Mouse (Mus musculus): Measurements from ENCODE around the gene Baz1b.

DNA sequence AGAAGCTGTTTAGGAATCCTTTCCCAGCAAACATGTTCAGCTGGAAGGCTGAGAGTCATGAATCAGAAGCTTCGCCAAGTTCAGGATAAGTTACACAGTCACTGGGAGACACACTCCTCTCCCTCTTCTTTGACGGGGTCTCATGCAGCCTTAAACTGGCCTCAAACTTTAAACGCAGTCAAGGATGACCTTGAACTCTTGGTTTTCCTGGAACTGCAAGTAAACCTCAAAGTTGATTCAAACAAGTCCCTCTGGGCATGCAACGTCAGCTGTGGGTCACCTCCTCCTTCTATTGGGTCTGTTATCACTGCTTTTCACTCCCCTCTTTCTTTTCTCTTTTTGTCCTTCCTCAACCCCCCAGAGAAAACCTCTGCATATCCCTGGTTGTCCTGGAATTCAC lies 20.2 kb upstream of the Baz1b start:
- TF ChIP-seq CTCF (IDR thresholded peaks at IDR 0.05; ENCODE audit: low read depth, low read length) (no peak), POLR2A (IDR thresholded peaks at IDR 0.05; ENCODE audit: extremely low read depth, insufficient read depth, low read length) (no peak)

Measured in liver, adult 2 months (tissue).